Mouse (Mus musculus): ENCODE results near the gene Slc6a1. TPM values are rescaled to one million over a fixed set of nuclear protein-coding genes. Genes with fewer than 3 reads are reported as not detected.

Slc6a1 gene
- polyA plus RNA-seq, 1 experiment = not detected

- no peaks in the 10 kb centered on the region for H3K4me1 ChIP-seq (ENCODE audit: control insufficient read depth, insufficient read depth, insufficient read length, low read length)
- no peak overlapping the region for H3K27ac ChIP-seq (replicated peaks; ENCODE audit: low read depth, low read length)
- H3K4me3 ChIP-seq (ENCODE audit: insufficient read depth, low read depth, low read length) = no peak overlapping the region
Measured at GRCm38 (mm10) chr6:114273997-114274728, 8.3 kb upstream of the Slc6a1 start.

GRCm38 (mm10) chr6:114275800-114276199 is 6.6 kb upstream of the Slc6a1 start:
- no peak overlapping the region for H3K4me3 ChIP-seq (ENCODE audit: insufficient read depth, low read depth, low read length)
- no peak overlapping the region for H3K27ac ChIP-seq (replicated peaks; ENCODE audit: low read depth, low read length)
- no peaks in the 10 kb centered on the region for H3K4me1 ChIP-seq (ENCODE audit: control insufficient read depth, insufficient read depth, insufficient read length, low read length)

- no peaks in the 10 kb centered on the region for H3K4me1 ChIP-seq (ENCODE audit: control insufficient read depth, insufficient read depth, insufficient read length, low read length)
- no peak overlapping the region for H3K4me3 ChIP-seq (ENCODE audit: insufficient read depth, low read depth, low read length)
- no peak overlapping the region for H3K27ac ChIP-seq (replicated peaks; ENCODE audit: low read depth, low read length)
Measured at GRCm38 (mm10) chr6:114283278-114283770, 889 bp downstream of the Slc6a1 start.

GRCm38 (mm10) chr6:114283927-114284703 is 1.7 kb downstream of the Slc6a1 start:
- H3K27ac ChIP-seq (replicated peaks; ENCODE audit: low read depth, low read length) = no peak overlapping the region

GRCm38 (mm10) chr6:114285424-114285823 is 3.0 kb downstream of the Slc6a1 start:
- Histone ChIP-seq H3K4me1 (ENCODE audit: control insufficient read depth, insufficient read depth, insufficient read length, low read length) (no peaks in the 10 kb centered on the region), H3K4me3 (ENCODE audit: insufficient read depth, low read depth, low read length) (no peak overlapping the region), H3K27ac (replicated peaks; ENCODE audit: low read depth, low read length) (no peak overlapping the region)

More at GRCm38 (mm10) chr6:114283927-114284703, 1.7 kb downstream of the Slc6a1 start:
- Histone ChIP-seq H3K4me1 (ENCODE audit: control insufficient read depth, insufficient read depth, insufficient read length, low read length) (no peaks in the 10 kb centered on the region), H3K4me3 (ENCODE audit: insufficient read depth, low read depth, low read length) (no peak overlapping the region)

- no peaks in the 10 kb centered on the region for H3K4me1 ChIP-seq (ENCODE audit: control insufficient read depth, insufficient read depth, insufficient read length, low read length)
Measured at GRCm38 (mm10) chr6:114289106-114289505, 6.7 kb downstream of the Slc6a1 start.

GRCm38 (mm10) chr6:114290184-114290583 is 7.7 kb downstream of the Slc6a1 start:
- Histone ChIP-seq H3K4me3 (ENCODE audit: insufficient read depth, low read depth, low read length) (no peak overlapping the region), H3K27ac (replicated peaks; ENCODE audit: low read depth, low read length) (no peak overlapping the region), H3K4me1 (ENCODE audit: control insufficient read depth, insufficient read depth, insufficient read length, low read length) (no peaks in the 10 kb centered on the region)

More at GRCm38 (mm10) chr6:114289106-114289505, 6.7 kb downstream of the Slc6a1 start:
- H3K4me3 ChIP-seq (ENCODE audit: insufficient read depth, low read depth, low read length) = no peak overlapping the region
- H3K27ac ChIP-seq (replicated peaks; ENCODE audit: low read depth, low read length) = no peak overlapping the region

GRCm38 (mm10) chr6:114290929-114291328 is 8.5 kb downstream of the Slc6a1 start:
- Histone ChIP-seq H3K4me1 (ENCODE audit: control insufficient read depth, insufficient read depth, insufficient read length, low read length) (no peaks in the 10 kb centered on the region), H3K4me3 (ENCODE audit: insufficient read depth, low read depth, low read length) (no peak overlapping the region), H3K27ac (replicated peaks; ENCODE audit: low read depth, low read length) (no peak overlapping the region)

- H3K4me3 ChIP-seq (ENCODE audit: insufficient read depth, low read depth, low read length) = no peak overlapping the region
- no peaks in the 10 kb centered on the region for H3K4me1 ChIP-seq (ENCODE audit: control insufficient read depth, insufficient read depth, insufficient read length, low read length)
- H3K27ac ChIP-seq (replicated peaks; ENCODE audit: low read depth, low read length) = no peak overlapping the region
Measured at GRCm38 (mm10) chr6:114291396-114291795, 9.0 kb downstream of the Slc6a1 start.

GRCm38 (mm10) chr6:114293511-114293910 is 11.1 kb downstream of the Slc6a1 start:
- no peak overlapping the region for H3K27ac ChIP-seq (replicated peaks; ENCODE audit: low read depth, low read length)
- H3K4me1 ChIP-seq (ENCODE audit: control insufficient read depth, insufficient read depth, insufficient read length, low read length) = no peaks in the 10 kb centered on the region
- H3K4me3 ChIP-seq (ENCODE audit: insufficient read depth, low read depth, low read length) = no peak overlapping the region

GRCm38 (mm10) chr6:114295086-114295485 is 12.7 kb downstream of the Slc6a1 start:
- H3K4me1 ChIP-seq (ENCODE audit: control insufficient read depth, insufficient read depth, insufficient read length, low read length) = no peaks in the 10 kb centered on the region
- no peak overlapping the region for H3K4me3 ChIP-seq (ENCODE audit: insufficient read depth, low read depth, low read length)
- no peak overlapping the region for H3K27ac ChIP-seq (replicated peaks; ENCODE audit: low read depth, low read length)

- no peaks in the 10 kb centered on the region for H3K4me1 ChIP-seq (ENCODE audit: control insufficient read depth, insufficient read depth, insufficient read length, low read length)
- no peak overlapping the region for H3K4me3 ChIP-seq (ENCODE audit: insufficient read depth, low read depth, low read length)
- H3K27ac ChIP-seq (replicated peaks; ENCODE audit: low read depth, low read length) = no peak overlapping the region
Measured at GRCm38 (mm10) chr6:114297260-114298002, 15.0 kb downstream of the Slc6a1 start.

- Histone ChIP-seq H3K27ac (replicated peaks; ENCODE audit: low read depth, low read length) (no peak overlapping the region), H3K4me1 (ENCODE audit: control insufficient read depth, insufficient read depth, insufficient read length, low read length) (no peaks in the 10 kb centered on the region), H3K4me3 (ENCODE audit: insufficient read depth, low read depth, low read length) (no peak overlapping the region)
Measured at GRCm38 (mm10) chr6:114299699-114300098, 17.3 kb downstream of the Slc6a1 start.

- Histone ChIP-seq H3K4me1 (ENCODE audit: control insufficient read depth, insufficient read depth, insufficient read length, low read length) (no peaks in the 10 kb centered on the region), H3K27ac (replicated peaks; ENCODE audit: low read depth, low read length) (no peak overlapping the region), H3K4me3 (ENCODE audit: insufficient read depth, low read depth, low read length) (no peak overlapping the region)
Measured at GRCm38 (mm10) chr6:114300737-114301136, 18.3 kb downstream of the Slc6a1 start.

- no peak overlapping the region for H3K4me3 ChIP-seq (ENCODE audit: insufficient read depth, low read depth, low read length)
- no peaks in the 10 kb centered on the region for H3K4me1 ChIP-seq (ENCODE audit: control insufficient read depth, insufficient read depth, insufficient read length, low read length)
- no peak overlapping the region for H3K27ac ChIP-seq (replicated peaks; ENCODE audit: low read depth, low read length)
Measured at GRCm38 (mm10) chr6:114304668-114305067, 22.2 kb downstream of the Slc6a1 start.
